Mouse (Mus musculus): ENCODE data around the gene Olfr525.

- no peak for TF ChIP-seq POLR2A (IDR thresholded peaks at IDR 0.05; ENCODE audit: extremely low read depth, insufficient read depth, low read length)
- no peak for TF ChIP-seq CTCF (IDR thresholded peaks at IDR 0.05; ENCODE audit: low read depth, low read length)
These were observed 24.9 kb upstream of the Olfr525 start for GRCm38 (mm10) chr7:140295746-140296145.
